Mouse (Mus musculus) bone marrow, adult 2 months (tissue): Measurements from ENCODE around the gene Zkscan16. TPM values are rescaled to one million over a fixed set of nuclear protein-coding genes. Genes with fewer than 3 reads are reported as not detected.

Experiments used
- H3K27ac ChIP-seq: fragments of 200-500 bp; 2 replicates; pipeline ENCODE4 v1.5.1; 2012; ENCODE audit warnings: low read depth, mild to moderate bottlenecking, control low read depth, inconsistent platforms, low read length; ENCODE audit not compliant: control insufficient read depth, poor library complexity, insufficient read depth
- H3K4me1 ChIP-seq: fragments of 200-500 bp; 2 replicates; pipeline ENCODE4 v1.6.1; 2011; ENCODE audit warnings: low read length; ENCODE audit not compliant: control insufficient read depth, insufficient read depth
- H3K4me3 ChIP-seq: fragments of 200-500 bp; replicated peaks from 2 replicates; pipeline ENCODE3; 2011; ENCODE audit warnings: mild to moderate bottlenecking, low read depth, low read length, control low read depth; ENCODE audit not compliant: control insufficient read depth
- CTCF ChIP-seq: fragments of 200-500 bp; IDR thresholded peaks from 2 replicates; pipeline ENCODE4 v1.5.1; 2011; ENCODE audit warnings: low read length, control low read depth; ENCODE audit not compliant: control insufficient read depth, insufficient read depth
- POLR2A ChIP-seq: fragments of 200-500 bp; IDR thresholded peaks from 2 replicates; pipeline ENCODE4 v1.6.1; 2011; ENCODE audit warnings: low read depth, mild to moderate bottlenecking, control low read depth, low read length, borderline replicate concordance; ENCODE audit not compliant: control insufficient read depth
- WGBS: fragments of 180-500 bp; shearing (Covaris S2); methylation state at CpG from one replicate; pipeline ENCODE4 v1.1.7; 2018; 5-methylcytosine and 5-hydroxymethylcytosine counted together
- polyA plus RNA-seq: library from polyadenylated mRNA; stranded (reverse); fragments of >200 nt; gene quantifications from 2 replicates; pipeline ENCODE4 v1.2.4, GENCODE M21; 2011; ENCODE audit warnings: low replicate concordance; ENCODE audit not compliant: missing spikeins, insufficient read depth, insufficient read length

Zkscan16 gene
- polyA plus RNA-seq, 1 experiment = not detected

GRCm38 (mm10) chr4:58944695-58945094 lies 1.3 kb downstream of the Zkscan16 start:
- H3K4me3 ChIP-seq = no peak overlapping the region
- TF ChIP-seq CTCF (no peak), POLR2A (no peak)
- H3K4me1 ChIP-seq = no peaks in the 10 kb centered on the region; the same call in 1 of the 2 replicates
- no peak overlapping the region for H3K27ac ChIP-seq
- 56% methylated on average over 5 of the region's 5 CpGs for WGBS

GRCm38 (mm10) chr4:58948391-58948790 lies 5.0 kb downstream of the Zkscan16 start:
- TF ChIP-seq CTCF (no peak), POLR2A (no peak)
- Histone ChIP-seq H3K27ac (no peak overlapping the region), H3K4me3 (no peak overlapping the region), H3K4me1 (no peaks in the 10 kb centered on the region; the same call in 1 of the 2 replicates)
- WGBS = 80% methylated on average over 4 of the region's 4 CpGs

DNA sequence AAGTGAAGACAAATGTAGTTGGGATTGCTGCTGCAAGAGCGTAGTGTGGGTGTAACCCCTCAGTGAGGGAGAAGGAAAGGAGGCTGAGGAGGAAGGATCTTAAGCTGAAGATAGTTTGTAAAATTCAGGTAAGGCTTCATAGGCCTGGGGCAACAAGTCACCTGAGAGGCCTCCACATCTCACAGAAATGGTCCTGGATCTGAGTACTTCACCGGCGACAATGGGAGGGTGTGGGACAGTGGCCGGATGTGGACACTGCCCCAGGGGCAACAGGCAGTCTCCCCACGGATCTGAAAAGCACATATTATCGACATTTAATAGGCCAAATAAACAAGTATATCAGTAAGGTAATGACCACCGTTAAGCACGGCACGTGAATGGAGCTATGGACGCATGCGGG lies 9.2 kb downstream of the Zkscan16 start:
- Histone ChIP-seq H3K4me3 (no peak overlapping the region), H3K27ac (no peak overlapping the region), H3K4me1 (no peaks in the 10 kb centered on the region)
- no peak for TF ChIP-seq CTCF
- WGBS = 88% methylated on average over 11 of the region's 11 CpGs

DNA sequence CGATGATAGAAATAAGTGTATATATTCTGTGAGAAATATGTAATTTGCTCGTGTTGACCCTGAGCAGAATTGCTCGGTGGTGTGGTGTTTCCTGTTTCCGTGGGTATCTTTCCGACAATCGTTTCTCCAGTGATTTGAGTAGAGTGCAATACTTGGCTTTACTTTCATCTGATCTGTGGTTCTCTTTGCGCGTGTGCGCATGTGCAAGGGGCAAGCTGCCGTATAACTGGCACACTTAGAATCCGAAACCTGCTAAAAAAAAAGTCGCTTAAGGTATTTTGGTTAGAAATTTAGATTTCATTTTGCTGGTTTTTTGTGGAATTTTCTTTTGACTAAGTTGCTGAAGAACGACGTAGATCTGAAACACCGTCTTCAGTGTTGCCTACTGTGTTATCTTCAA lies 18.3 kb downstream of the Zkscan16 start:
- Histone ChIP-seq H3K27ac (no peak overlapping the region), H3K4me1 (no peaks in the 10 kb centered on the region), H3K4me3 (no peak overlapping the region)
- WGBS = 76% methylated on average over 15 of the region's 15 CpGs
- TF ChIP-seq CTCF (no peak), POLR2A (no peak)

GRCm38 (mm10) chr4:58963271-58963670 lies 19.8 kb downstream of the Zkscan16 start:
- 89% methylated on average over 4 of the region's 4 CpGs for WGBS
- no peak overlapping the region for H3K27ac ChIP-seq
- H3K4me3 ChIP-seq = no peak overlapping the region
- no peaks in the 10 kb centered on the region for H3K4me1 ChIP-seq
- TF ChIP-seq POLR2A (no peak), CTCF (no peak)

- Histone ChIP-seq H3K4me1 (no peaks in the 10 kb centered on the region), H3K4me3 (no peak overlapping the region), H3K27ac (no peak overlapping the region)
- TF ChIP-seq POLR2A (no peak), CTCF (no peak)
- WGBS = 76% methylated on average over 1 of the region's 1 CpGs
Observed at GRCm38 (mm10) chr4:58965136-58965535, 21.7 kb downstream of the Zkscan16 start.

- H3K27ac ChIP-seq = no peak overlapping the region
- no peaks in the 10 kb centered on the region; the same call in 1 of the 2 replicates for H3K4me1 ChIP-seq
- TF ChIP-seq POLR2A = no peak
- TF ChIP-seq CTCF = no peak
- no peak overlapping the region for H3K4me3 ChIP-seq
- 60% methylated on average over 4 of the region's 4 CpGs for WGBS
Observed at GRCm38 (mm10) chr4:58970678-58971077, 27.2 kb downstream of the Zkscan16 start.

GRCm38 (mm10) chr4:58975711-58976110 lies 32.3 kb downstream of the Zkscan16 start:
- H3K27ac ChIP-seq = no peak overlapping the region
- TF ChIP-seq CTCF (no peak), POLR2A (no peak)
- 91% methylated on average over 5 of the region's 5 CpGs for WGBS
- H3K4me1 ChIP-seq = no peaks in the 10 kb centered on the region; the same call in 1 of the 2 replicates
- no peak overlapping the region for H3K4me3 ChIP-seq

DNA sequence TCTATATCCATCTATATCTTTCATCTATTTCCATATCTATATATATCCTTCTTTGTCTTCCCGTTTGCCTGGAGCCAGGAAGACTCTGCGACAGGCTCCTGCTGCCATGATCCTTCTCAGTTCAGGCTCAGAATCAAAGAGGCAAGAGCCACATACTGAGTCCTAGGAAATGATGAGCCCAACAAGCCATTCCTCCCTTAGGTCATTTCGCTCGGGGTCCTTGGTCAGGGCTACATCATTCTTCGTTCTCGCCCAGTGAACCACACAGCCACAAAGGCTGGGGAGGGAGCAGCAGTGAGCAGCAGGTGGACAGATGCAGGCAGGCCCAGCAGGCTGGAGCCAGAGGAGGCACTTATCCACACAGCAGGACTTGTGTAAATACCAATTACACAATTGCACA lies 38.0 kb downstream of the Zkscan16 start:
- H3K4me1 ChIP-seq = peaks cover 1% of the 10 kb centered on the region; the same call in 1 of the 2 replicates
- no peak overlapping the region for H3K4me3 ChIP-seq
- TF ChIP-seq POLR2A (no peak), CTCF (no peak)
- 90% methylated on average over 6 of the region's 6 CpGs for WGBS
- no peak overlapping the region; the same call in 1 of the 2 replicates for H3K27ac ChIP-seq
